ENCODE assay signal across 20 mouse cellular contexts in the genomic region with DNA sequence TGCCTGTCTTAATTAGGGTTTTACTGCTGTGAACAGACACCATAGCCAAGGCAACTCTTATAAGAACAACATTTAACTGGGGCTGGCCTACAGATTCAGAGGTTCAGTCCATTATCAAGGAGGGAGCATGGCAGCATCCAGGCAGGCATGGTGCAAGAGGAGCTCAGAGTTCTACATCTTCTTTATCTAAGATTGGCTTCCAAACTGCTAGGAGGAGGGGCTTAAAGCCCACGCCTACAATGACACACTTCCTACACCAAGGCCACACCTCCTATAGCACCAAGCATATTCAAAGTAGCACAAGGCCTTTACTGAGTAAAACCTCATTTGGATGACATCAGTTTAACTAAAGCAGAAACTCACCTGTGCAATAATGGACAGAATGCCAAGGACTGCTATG. TPM values are rescaled to one million over a fixed set of nuclear protein-coding genes. Genes with fewer than 3 reads are reported as not detected.
DNase-seq lines count a peak whose midpoint lies in the region; ATAC-seq and TF ChIP-seq lines count a peak whose summit lies in the region.
"Had no signal": no experiment of that assay in that cellular context is flagged by ENCODE, and none has a peak within 500 bp of the region (broad histone marks: within the 10 kb centered on the region; RNA-seq: fewer than 3 reads in every experiment).

No protein-coding gene starts in this region.

- 85% methylated on average over 1 of the region's 1 CpGs for WGBS in hindbrain, embryonic 11.5 days

- no peaks in the 10 kb centered on the region for H3K9me3 ChIP-seq in MEL (replicated peaks; ENCODE audit: insufficient read depth, low read length)
- no peaks in the 10 kb centered on the region for H3K9me3 ChIP-seq in hindbrain, embryonic 11.5 days (ENCODE audit: control insufficient read depth, low read length)
- H3K9me3 ChIP-seq: embryonic facial prominence, embryonic 15.5 days; forebrain, embryonic 13.5 days; stomach, embryonic 15.5 days had no signal

- no peak overlapping the region for H3K9ac ChIP-seq in MEL (ENCODE audit: control insufficient read depth, low read depth, low read length, poor library complexity, severe bottlenecking)
- no peak overlapping the region for H3K9ac ChIP-seq in hindbrain, embryonic 11.5 days (ENCODE audit: low read depth, low read length)
- H3K9ac ChIP-seq: embryonic facial prominence, embryonic 15.5 days; forebrain, embryonic 13.5 days; stomach, embryonic 15.5 days had no signal

- no peak overlapping the region for H3K27ac ChIP-seq in MEL (ENCODE audit: control insufficient read depth, low read depth, low read length)
- no peak overlapping the region for H3K27ac ChIP-seq in hindbrain, embryonic 11.5 days (ENCODE audit: low read depth, low read length)
- H3K27ac ChIP-seq: embryonic facial prominence, embryonic 15.5 days; forebrain, embryonic 13.5 days; hindbrain, postnatal 0 days; stomach, embryonic 15.5 days had no signal

- peak; percentile 72 for ATAC-seq in megakaryocyte progenitor cell, adult 5-6 weeks (replicated peaks; ENCODE audit: poor library complexity)
- ATAC-seq in hindbrain, embryonic 11.5 days (ENCODE audit: low FRiP score), result no peak
- ATAC-seq: forebrain, embryonic 13.5 days; hindbrain, postnatal 0 days had no signal

- no peak for TF ChIP-seq POLR2A in MEL (IDR thresholded peaks at IDR 0.05; ENCODE audit: control insufficient read depth in 1 of 2, insufficient read depth in 1 of 2, low read depth in 1 of 2, low read length in 2 of 2, poor library complexity in 1 of 2)

- DNase-seq in 416B (ENCODE audit: low read depth) (peak; percentile 62), MEL (ENCODE audit: low read depth, low spot score) (peak; percentile 70)
- DNase-seq in induced T-regulatory cell, adult 2 months (ENCODE audit: low read depth), result peak; percentile 44
- DNase-seq in layer of hippocampus, adult 9-10 months (ENCODE audit: low spot score), result no peak
- DNase-seq in right cerebral cortex, postnatal 14 days, result no peak
- DNase-seq in hindbrain, embryonic 11.5 days (ENCODE audit: low spot score), result no peak
- DNase-seq: adrenal gland, adult 8-10 months; cerebellum, adult 18-20 months; kidney, adult 9 months; retina, postnatal 1 day; thymus, postnatal 25 days had no signal

- no peak overlapping the region for H3K4me2 ChIP-seq in hindbrain, embryonic 11.5 days (replicated peaks; ENCODE audit: low read depth, low read length)
- H3K4me2 ChIP-seq: embryonic facial prominence, embryonic 15.5 days; forebrain, embryonic 13.5 days; stomach, embryonic 15.5 days had no signal

- no peaks in the 10 kb centered on the region for H3K79me2 ChIP-seq in MEL (ENCODE audit: control insufficient read depth, insufficient read depth, low read length, poor library complexity)

- peaks cover 17 to 42% of the 10 kb centered on the region in 2 experiments for H3K36me3 ChIP-seq in MEL (ENCODE audit: control insufficient read depth in 1 of 2, insufficient read depth in 2 of 2, low read length in 2 of 2)
- H3K36me3 ChIP-seq in hindbrain, embryonic 11.5 days (ENCODE audit: control insufficient read depth, insufficient read depth, low read length), result 0 out of 2 replicates have a peak, but pooled peaks cover 3% of the 10 kb centered on the region

- no peak for TF ChIP-seq EP300 in MEL (IDR thresholded peaks at IDR 0.05; ENCODE audit: low read depth in 1 of 2, low read length in 2 of 2)

- H3K4me1 ChIP-seq in MEL (ENCODE audit: control insufficient read depth in 1 of 2, insufficient read depth in 2 of 2, low read length in 2 of 2), result peaks cover 0 to 8% of the 10 kb centered on the region in 2 experiments; a peak in 3 of 4 replicates
- H3K4me1 ChIP-seq in hindbrain, embryonic 11.5 days (replicated peaks; ENCODE audit: control insufficient read depth, insufficient read depth, low read length), result no peaks in the 10 kb centered on the region
- H3K4me1 ChIP-seq: embryonic facial prominence, embryonic 15.5 days; forebrain, embryonic 13.5 days; stomach, embryonic 15.5 days had no signal

- TF ChIP-seq CTCF in MEL (IDR thresholded peaks at IDR 0.05 in 2 of 3, conservative IDR thresholded peaks at IDR 0.05 in 1 of 3; ENCODE audit: control insufficient read depth in 1 of 3, insufficient read depth in 1 of 3, low read depth in 2 of 3, low read length in 3 of 3, poor library complexity in 1 of 3, severe bottlenecking in 1 of 3), result no peak

- no peak overlapping the region for H3K4me3 ChIP-seq in MEL (ENCODE audit: control insufficient read depth in 1 of 2, insufficient read depth in 1 of 2, low read depth in 2 of 2, low read length in 2 of 2)
- no peak overlapping the region for H3K4me3 ChIP-seq in hindbrain, embryonic 11.5 days (ENCODE audit: low read depth, low read length)
- H3K4me3 ChIP-seq: embryonic facial prominence, embryonic 15.5 days; forebrain, embryonic 13.5 days; stomach, embryonic 15.5 days had no signal

- TF ChIP-seq RAD21 in MEL (IDR thresholded peaks at IDR 0.05; ENCODE audit: low read depth, low read length), result no peak

- H3K27me3 ChIP-seq in MEL (ENCODE audit: control insufficient read depth in 1 of 2, insufficient read depth in 2 of 2, low read length in 2 of 2), result no peaks in the 10 kb centered on the region
- H3K27me3 ChIP-seq in hindbrain, embryonic 11.5 days (ENCODE audit: control insufficient read depth, insufficient read depth, low read length), result no peaks in the 10 kb centered on the region
- H3K27me3 ChIP-seq: embryonic facial prominence, embryonic 15.5 days; forebrain, embryonic 13.5 days; stomach, embryonic 15.5 days had no signal

TF ChIP-seq in MEL, 35 proteins besides CTCF, POLR2A, EP300 and RAD21:
- TF ChIP-seq TBP (IDR thresholded peaks at IDR 0.05; ENCODE audit: low read depth, low read length) (no peak), MAFK (IDR thresholded peaks at IDR 0.05; ENCODE audit: borderline replicate concordance, low read depth, low read length) (no peak), HCFC1 (IDR thresholded peaks at IDR 0.05; ENCODE audit: low read depth, low read length) (no peak), MAX (IDR thresholded peaks at IDR 0.05; ENCODE audit: low read length) (no peak), SIN3A (IDR thresholded peaks at IDR 0.05; ENCODE audit: low read length) (no peak), ZNF384 (IDR thresholded peaks at IDR 0.05; ENCODE audit: low read depth, low read length) (no peak), RCOR1 (IDR thresholded peaks at IDR 0.05; ENCODE audit: low read depth, low read length) (no peak), ZMIZ1 (IDR thresholded peaks at IDR 0.05; ENCODE audit: low read depth, low read length) (no peak), ELF1 (IDR thresholded peaks at IDR 0.05; ENCODE audit: low read depth, low read length) (no peak), MXI1 (IDR thresholded peaks at IDR 0.05; ENCODE audit: low read depth, low read length) (no peak)
TF ChIP-seq in MEL: peak in this region for 0.

RNA-seq across cellular contexts. Expression of gene Mfsd14a, which starts 22.5 kb away (rescaled TPM):
- 36.8 and 39.2 TPM in 2 replicates for total RNA-seq in MEL (2012; rRNA removed)
- polyA plus RNA-seq in MEL (2012; ENCODE audit: insufficient read depth in 1 of 2, insufficient read length in 2 of 2, low read depth in 1 of 2, low replicate concordance in 2 of 2, missing spikeins in 1 of 2), result 100 to 1,000 TPM in 1 of 2 experiments, 10 to 100 TPM in 1; 45.9 to 111 TPM
- 77.9 and 81.7 TPM in 2 replicates for total RNA-seq in megakaryocyte progenitor cell, adult 5-6 weeks (2015)
- 66.0 and 72.9 TPM in 2 replicates for total RNA-seq in megakaryocyte progenitor cell, adult 5-6 weeks (2017)
- 86.5 and 90.4 TPM in 2 replicates for polyA plus RNA-seq in hindbrain, embryonic 11.5 days (2014; fragmentation: Nextera tagmentation; extraction: Ambion mirVana)

RNA-seq across cellular contexts. Expression of gene Trmt13, which starts 25.6 kb away (rescaled TPM):
- total RNA-seq in MEL (2012; rRNA removed), result 10.2 and 15.5 TPM in 2 replicates
- polyA plus RNA-seq in MEL (2012; ENCODE audit: insufficient read depth in 1 of 2, insufficient read length in 2 of 2, low read depth in 1 of 2, low replicate concordance in 2 of 2, missing spikeins in 1 of 2), result 10 to 100 TPM in 1 of 2 experiments, not detected in 1; 12.0 TPM
- total RNA-seq in megakaryocyte progenitor cell, adult 5-6 weeks (2015), result 23.4 and 40.3 TPM in 2 replicates
- 28.3 and 34.9 TPM in 2 replicates for total RNA-seq in megakaryocyte progenitor cell, adult 5-6 weeks (2017)
- polyA plus RNA-seq in hindbrain, embryonic 11.5 days (2014; fragmentation: Nextera tagmentation; extraction: Ambion mirVana), result 22.8 and 31.3 TPM in 2 replicates

RNA-seq across cellular contexts. Expression of gene Gm43191, which starts 41.0 kb away (rescaled TPM):
- 0.39 and 1.0 TPM in 2 replicates for total RNA-seq in MEL (2012; rRNA removed)
- polyA plus RNA-seq in MEL (2012; ENCODE audit: insufficient read depth in 1 of 2, insufficient read length in 2 of 2, low read depth in 1 of 2, low replicate concordance in 2 of 2, missing spikeins in 1 of 2), result not detected
- total RNA-seq in megakaryocyte progenitor cell, adult 5-6 weeks (2015), result not detected in 2 replicates
- total RNA-seq in megakaryocyte progenitor cell, adult 5-6 weeks (2017), result not detected in 2 replicates
- polyA plus RNA-seq in hindbrain, embryonic 11.5 days (2014; fragmentation: Nextera tagmentation; extraction: Ambion mirVana), result not detected in 2 replicates
- total RNA-seq: adrenal gland, adult 8-10 months; hindbrain, postnatal 0 days; layer of hippocampus, adult 18-20 months had no signal
- polyA plus RNA-seq: embryonic facial prominence, embryonic 15.5 days; forebrain, embryonic 13.5 days; hindbrain, postnatal 0 days; limb, embryonic 11.5 days; lung, embryonic 16.5 days; neural tube, embryonic 14.5 days; stomach, embryonic 15.5 days had no signal

RNA-seq across cellular contexts. Expression of gene Sass6, which starts 45.2 kb away (rescaled TPM):
- total RNA-seq in MEL (2012; rRNA removed), result 8.5 and 9.2 TPM in 2 replicates
- 10 to 100 TPM in 1 of 2 experiments, not detected in 1; 15.4 TPM for polyA plus RNA-seq in MEL (2012; ENCODE audit: insufficient read depth in 1 of 2, insufficient read length in 2 of 2, low read depth in 1 of 2, low replicate concordance in 2 of 2, missing spikeins in 1 of 2)
- total RNA-seq in megakaryocyte progenitor cell, adult 5-6 weeks (2015), result 38.0 and 39.6 TPM in 2 replicates
- total RNA-seq in megakaryocyte progenitor cell, adult 5-6 weeks (2017), result 47.1 and 63.8 TPM in 2 replicates
- 32.7 and 34.9 TPM in 2 replicates for polyA plus RNA-seq in hindbrain, embryonic 11.5 days (2014; fragmentation: Nextera tagmentation; extraction: Ambion mirVana)

Comparison
In these comparisons a context has a peak if more than half of its experiments do, and no peak if none do; other contexts are left out.
1. DNase-seq: peak in 416B (single experiment), MEL (single experiment) and induced T-regulatory cell, adult 2 months (single experiment); none in layer of hippocampus, adult 9-10 months (single experiment), right cerebral cortex, postnatal 14 days (single experiment) and hindbrain, embryonic 11.5 days (single experiment).